Mouse (Mus musculus) heart, adult 11 months (tissue): ENCODE results near the gene D630045J12Rik.

Experiments used
- DNase-seq: peaks from one replicate; pipeline ENCODE4 v3.0.0; 2022

Gene D630045J12Rik

GRCm38 (mm10) chr6:38242295-38242830 lies 11.4 kb downstream of the D630045J12Rik start:
- no peak for DNase-seq

- no peak for DNase-seq
These were observed 12.3 kb downstream of the D630045J12Rik start for GRCm38 (mm10) chr6:38241508-38241907.

DNA sequence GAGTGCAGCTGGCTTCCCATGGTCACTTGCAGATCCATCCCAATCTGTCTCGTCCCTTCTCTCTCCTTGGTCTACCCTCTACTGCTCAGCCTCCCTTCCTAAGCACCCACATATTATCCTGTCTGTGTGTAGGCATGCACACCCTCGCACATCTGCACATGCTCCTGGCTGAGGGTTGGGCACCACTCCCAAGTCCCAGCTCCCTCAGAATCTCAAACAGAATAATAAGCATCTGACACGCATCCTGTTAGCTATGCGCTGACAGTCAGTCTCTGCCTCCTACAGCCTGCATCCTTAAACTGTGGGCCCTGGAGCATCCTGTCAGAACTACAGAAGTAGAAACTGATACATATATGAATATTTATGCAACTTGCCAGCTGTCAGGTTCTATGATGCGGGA lies 13.2 kb downstream of the D630045J12Rik start:
- no peak for DNase-seq

DNA sequence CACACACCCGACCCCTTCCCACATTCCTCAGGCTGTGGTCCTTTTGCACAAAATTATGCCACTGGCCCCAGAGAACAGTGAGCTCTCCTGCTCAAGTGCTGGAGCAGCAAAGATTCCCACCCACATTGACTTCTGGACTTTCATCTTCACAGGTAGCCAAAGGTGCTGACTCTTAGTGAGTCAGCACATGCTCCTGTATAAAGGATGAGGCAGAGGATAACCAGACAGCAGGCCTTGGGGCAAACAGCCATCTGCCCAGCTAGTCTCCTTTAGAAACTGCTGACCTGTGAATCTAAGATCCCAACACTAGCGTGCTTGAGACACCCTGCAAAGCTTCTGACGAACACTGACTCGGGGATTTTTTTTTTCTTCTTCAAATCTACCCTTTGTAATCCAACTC lies 15.4 kb downstream of the D630045J12Rik start:
- DNase-seq, result no peak

- DNase-seq, result peak; percentile 89
These were observed 17.7 kb downstream of the D630045J12Rik start for GRCm38 (mm10) chr6:38235991-38236658.

GRCm38 (mm10) chr6:38233803-38234202 lies 20.0 kb downstream of the D630045J12Rik start:
- no peak for DNase-seq

DNA sequence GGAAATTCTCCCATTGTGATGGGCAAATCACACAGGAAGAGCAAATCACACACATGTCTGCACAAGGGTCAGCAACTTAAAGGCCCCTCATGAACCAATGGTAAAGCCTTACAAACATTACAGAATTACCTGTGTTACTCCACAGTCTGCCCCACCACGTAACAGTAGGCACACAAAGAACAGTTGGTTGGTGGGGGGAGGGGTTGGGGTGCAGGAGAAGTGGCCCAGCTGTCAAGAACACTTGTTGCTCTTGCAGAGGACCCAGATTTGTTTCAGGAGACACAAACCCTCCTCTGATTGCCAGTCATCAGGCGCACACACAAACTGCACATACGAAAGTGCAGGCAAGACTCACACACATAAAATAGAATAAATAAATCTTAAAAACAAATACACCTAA lies 20.9 kb downstream of the D630045J12Rik start:
- DNase-seq, result no peak

GRCm38 (mm10) chr6:38231994-38232393 lies 21.8 kb downstream of the D630045J12Rik start:
- no peak for DNase-seq

DNA sequence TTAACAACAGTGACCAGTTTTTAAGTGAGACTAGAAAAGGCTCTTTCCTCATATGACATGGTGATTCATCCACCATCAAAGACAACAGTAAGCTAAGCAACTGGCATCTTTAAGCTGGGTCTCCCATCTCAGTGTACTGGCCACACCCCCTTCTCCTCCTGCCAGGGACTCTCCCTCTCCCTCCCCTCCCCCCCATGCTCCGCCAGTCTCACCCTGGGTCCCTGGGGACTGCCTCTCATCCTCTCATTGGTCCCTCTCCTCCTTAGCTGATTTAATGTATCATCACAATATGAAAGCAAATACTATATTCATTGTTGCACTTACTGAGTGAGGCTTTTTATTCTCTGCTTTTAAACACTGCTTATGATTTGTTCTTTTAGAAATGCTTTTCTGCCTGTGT lies 29.7 kb downstream of the D630045J12Rik start:
- DNase-seq, result peak; percentile 40

DNA sequence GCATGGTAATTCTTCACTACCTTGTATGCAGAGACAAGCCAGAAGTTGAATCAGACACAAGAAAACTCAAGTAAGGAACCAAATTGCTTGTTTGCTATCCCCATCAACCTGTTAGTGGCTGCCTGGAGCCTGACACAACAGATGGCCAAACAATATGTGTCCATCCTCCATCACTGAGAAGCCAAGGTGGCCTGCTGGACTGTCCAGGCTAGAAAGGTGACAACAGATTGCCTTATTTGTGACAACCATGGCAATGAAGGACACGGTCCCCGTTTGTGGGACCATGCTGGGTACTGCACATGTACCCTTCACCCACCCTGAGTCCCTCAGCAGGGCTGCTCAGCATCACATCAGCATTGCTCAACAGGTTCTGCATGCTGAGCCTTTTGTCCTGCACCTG lies 34.5 kb downstream of the D630045J12Rik start:
- peak; percentile 76 for DNase-seq

DNA sequence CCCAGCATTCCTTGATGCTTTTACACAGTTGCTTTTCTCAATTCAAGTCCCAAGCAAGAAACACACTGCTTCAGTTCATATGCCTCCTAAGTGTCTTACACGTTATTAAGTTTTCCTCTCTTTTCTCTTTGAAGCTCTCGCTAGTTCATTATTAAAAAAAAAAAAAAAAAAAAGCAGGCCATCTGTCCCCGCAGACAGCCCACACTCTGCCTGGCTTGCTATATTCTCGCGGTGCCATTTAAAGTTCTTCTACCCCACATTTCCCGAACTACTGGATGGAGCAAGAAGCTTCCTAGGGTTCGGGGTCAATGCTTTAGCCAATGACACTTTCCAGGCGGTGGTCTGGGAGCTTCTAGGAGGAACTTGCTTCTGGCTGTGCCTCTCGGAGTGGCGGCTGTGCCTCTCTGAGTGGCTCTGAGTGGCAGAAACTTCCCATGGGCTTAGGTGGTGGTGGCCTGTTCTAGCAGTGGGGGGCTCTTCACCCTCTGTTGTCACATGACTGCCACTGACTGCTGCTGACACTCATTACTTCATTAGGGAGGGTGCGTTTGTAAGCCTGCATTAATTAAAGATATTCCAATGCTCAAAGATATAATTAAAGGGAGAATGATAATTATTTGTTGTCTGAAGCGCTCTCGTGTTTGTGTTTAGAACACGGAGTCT lies 38.2 kb downstream of the D630045J12Rik start:
- peak; percentile 43 for DNase-seq

- peak; percentile 84 for DNase-seq
These were observed 46.2 kb downstream of the D630045J12Rik start for GRCm38 (mm10) chr6:38207621-38208020.

DNA sequence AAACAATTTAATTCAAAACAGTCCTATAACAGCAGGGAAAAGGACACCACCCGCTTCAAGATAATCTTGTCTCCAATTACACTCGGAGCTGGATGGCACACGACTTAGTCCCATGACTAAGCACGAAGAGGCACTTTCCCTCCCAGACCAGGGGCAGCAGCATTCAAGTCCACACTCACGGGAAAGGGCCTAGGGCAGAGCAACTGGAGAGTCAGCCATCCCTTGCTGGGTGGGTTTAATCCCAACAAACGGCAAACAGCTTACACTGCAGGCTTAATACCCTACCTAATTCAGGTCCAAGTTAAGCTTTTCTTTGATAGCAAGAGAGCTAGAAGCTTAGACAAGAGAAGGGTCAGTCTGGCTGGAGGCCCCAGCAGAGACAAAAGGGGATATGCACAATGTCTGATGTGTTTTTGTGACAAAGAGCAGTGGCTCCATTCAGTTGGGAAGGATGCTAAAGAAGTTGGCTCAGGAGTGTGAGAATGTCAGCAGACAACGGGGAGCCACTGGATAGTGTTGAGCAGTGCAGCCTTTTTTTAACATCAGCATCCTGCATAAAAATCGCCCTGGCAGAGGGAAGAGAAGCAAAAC lies 46.8 kb downstream of the D630045J12Rik start:
- DNase-seq, result peak; percentile 90

GRCm38 (mm10) chr6:38205375-38205774 lies 48.4 kb downstream of the D630045J12Rik start:
- DNase-seq, result peak; percentile 55

GRCm38 (mm10) chr6:38203820-38204219 lies 50.0 kb downstream of the D630045J12Rik start:
- DNase-seq, result no peak

DNA sequence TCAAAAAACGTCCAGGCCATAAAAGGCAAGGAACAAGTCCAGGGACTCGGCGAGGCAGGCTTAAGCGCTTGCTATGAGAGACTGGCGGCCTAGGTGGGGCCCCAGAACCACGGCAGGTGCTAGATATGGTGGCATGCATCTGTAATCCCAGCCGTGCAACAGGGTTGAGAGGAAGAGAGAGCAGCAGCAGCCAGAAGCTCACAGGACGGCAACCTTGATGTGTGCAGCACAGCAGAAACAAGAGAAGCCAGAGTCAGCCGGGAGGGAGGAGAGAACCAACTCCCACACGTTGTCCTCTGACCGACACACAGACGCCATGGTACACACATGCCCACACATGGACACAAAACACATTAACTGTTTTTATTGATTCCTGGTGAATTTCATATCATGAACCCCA lies 51.0 kb downstream of the D630045J12Rik start:
- peak; percentile 70 for DNase-seq

- DNase-seq, result peak; percentile 74
These were observed 52.3 kb downstream of the D630045J12Rik start for GRCm38 (mm10) chr6:38201495-38201894.

DNA sequence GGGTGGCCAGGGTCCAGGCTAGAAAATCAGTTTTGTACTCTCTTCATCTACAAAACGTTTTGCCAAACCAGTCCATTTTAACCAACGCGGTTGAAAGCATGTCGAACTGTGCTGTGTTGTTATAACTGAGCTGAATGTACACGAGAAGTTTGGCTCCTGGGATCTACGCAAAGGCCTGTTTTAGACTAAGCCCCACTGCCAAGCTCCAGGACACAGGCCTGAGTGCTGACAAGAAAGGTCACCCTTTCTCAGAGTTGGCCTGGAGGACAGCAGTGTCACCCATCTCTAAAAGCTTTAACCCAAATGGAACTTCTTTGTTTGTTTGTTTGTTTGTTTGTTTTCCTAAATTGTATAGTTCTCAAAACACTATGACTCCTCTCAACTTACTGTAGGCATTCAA lies 54.2 kb downstream of the D630045J12Rik start:
- peak; percentile 91 for DNase-seq

- DNase-seq, result peak; percentile 15
These were observed 55.1 kb downstream of the D630045J12Rik start for GRCm38 (mm10) chr6:38198727-38199126.

DNA sequence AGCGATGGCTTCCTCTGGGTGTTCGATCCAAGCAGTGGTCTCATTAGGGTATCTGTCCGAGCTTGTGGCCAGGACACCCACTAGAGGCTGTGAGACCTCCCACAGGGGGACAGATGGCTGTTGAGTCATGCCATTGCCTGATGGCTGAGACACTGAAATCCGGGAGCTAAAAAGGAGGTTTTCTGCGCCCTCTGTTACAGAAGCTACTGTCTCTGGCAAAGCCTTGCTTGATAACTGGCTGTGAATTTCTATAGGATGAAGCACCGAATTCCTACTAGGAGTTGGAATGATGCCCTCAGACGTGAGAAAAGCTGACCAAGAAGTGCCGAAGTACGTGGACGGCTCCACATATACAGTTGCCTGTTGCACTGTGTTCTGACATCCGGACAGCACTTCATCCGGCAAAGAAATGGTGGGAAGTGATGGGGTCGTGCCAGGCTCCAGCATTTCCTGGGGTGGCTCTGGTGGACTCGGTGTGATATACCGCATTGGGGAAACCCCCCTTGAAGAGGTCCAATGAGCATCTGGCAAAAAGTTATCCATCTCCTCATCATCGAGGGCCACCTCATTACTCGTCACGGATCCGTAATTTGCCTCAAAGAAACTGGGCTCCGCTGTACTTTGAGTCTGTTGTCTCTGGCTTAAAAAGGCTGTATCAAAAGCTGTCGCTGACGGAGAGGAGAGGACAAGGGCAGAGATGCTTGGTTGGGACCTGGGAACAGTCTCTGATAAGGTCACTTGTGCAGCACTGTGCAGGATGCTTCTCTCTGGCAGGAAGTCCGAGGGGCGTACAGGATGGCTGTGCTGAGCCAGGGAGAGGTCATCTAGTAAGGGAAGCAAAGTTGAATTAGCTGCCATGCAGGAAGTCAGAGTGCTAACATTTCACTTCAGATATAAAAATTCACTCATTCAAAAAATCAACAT lies 57.3 kb downstream of the D630045J12Rik start:
- DNase-seq, result peak; percentile 81

- peak; percentile 63 for DNase-seq
These were observed 58.5 kb downstream of the D630045J12Rik start for GRCm38 (mm10) chr6:38195306-38195705.

- DNase-seq, result peak; percentile 77
These were observed 59.8 kb downstream of the D630045J12Rik start for GRCm38 (mm10) chr6:38194046-38194445.

- DNase-seq, result peak; percentile 53
These were observed 60.9 kb downstream of the D630045J12Rik start for GRCm38 (mm10) chr6:38192952-38193351.
